Mouse (Mus musculus) skeletal muscle tissue, postnatal 0 days (tissue): ENCODE results near the gene Smim11. TPM values are rescaled to one million over a fixed set of nuclear protein-coding genes. Genes with fewer than 3 reads are reported as not detected.

Experiments
- polyA plus RNA-seq: library from polyadenylated mRNA; unstranded; fragments of >200 nt; fragmentation: Nextera tagmentation; extraction: Ambion mirVana; gene quantifications from 2 replicates; pipeline ENCODE4 v1.2.1, GENCODE M21; 2015

The Smim11 gene
- polyA plus RNA-seq, result 181 and 188 TPM in 2 replicates

DNA sequence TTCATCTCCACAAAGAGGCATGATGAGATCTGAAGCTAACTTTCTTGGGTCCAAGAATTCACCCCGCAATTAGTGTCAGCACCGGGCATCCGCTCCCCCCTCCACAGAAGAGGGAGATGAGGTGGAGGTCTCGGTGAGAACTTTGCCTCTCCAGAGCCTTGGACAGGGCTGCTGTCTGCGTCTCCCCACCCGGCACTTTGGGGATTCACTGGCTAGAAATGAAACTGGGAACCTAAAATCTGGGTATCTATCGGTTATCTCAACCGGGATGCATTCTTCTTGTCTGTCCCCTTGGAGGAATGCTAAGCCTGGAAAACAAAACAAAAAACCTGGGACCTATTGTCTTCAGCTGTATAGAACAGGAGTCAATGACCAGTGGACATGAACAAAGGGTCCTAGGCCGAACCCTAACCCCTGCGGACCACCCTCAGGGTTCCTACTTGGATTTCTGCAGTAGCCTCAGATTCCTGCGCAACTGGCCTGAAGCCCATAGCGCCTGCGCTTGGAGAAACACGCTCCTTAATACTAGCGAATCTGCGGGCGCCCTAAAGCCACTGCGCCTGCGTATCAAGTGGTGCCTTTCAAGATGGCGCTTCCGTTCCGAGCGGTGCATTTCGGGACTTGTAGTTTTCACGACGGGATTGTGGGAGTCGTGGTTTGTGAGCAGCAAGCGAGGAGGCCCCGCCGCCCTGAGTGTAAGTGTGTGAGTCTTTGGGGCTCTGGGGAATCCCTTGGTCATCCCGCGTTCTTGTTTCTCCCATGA lies at the start of gene Smim11:
Gene Smim11, plus strand, starts transcription at position 638 of the 763 bp plus-strand sequence.

DNA sequence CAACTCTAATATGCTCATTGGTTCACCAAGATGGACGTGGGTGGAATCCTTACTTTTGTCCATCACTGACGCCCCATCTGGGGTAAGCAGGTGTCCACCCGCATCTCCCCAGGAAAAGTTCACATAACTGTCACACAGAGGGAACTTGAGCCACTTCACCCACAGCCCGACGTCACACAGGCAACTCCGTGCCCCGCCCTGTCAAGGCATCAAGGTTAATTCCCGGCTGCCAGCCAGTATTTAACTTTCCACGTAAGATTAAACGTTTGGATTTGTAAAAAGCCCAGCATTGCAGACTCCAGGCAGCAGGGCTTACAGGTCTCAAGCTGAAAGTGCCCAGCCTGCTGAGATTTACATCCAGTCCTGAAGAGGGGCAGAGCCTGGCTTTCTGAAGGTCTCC lies 9.0 kb upstream of the Smim11 start, which contains the start of gene Kcne2:
Gene Kcne2, plus strand, starts transcription at position 289 of the 400 bp plus-strand sequence.

DNA sequence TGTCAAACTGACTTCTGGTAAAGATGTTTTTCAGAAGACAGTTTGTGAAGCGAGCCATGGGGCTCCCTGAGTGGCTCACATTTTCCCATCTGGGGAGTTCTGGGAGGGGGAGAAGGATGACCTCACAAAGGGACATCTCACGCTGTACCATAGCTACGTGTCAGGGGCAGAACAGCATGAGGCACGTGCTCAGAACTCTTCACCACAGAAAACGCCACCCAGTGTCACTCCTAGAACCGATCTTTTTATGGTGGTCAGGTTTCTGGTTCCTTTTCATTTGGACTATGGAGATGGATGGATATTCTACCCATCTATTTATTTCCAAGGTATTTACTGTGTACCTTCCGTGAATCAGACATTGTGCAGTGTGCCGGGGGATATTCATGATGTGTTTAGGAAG lies 20.3 kb downstream of the Smim11 start, which contains the start of gene Fam243:
Gene Fam243, minus strand, starts transcription at position 101 of the 400 bp plus-strand sequence.

DNA sequence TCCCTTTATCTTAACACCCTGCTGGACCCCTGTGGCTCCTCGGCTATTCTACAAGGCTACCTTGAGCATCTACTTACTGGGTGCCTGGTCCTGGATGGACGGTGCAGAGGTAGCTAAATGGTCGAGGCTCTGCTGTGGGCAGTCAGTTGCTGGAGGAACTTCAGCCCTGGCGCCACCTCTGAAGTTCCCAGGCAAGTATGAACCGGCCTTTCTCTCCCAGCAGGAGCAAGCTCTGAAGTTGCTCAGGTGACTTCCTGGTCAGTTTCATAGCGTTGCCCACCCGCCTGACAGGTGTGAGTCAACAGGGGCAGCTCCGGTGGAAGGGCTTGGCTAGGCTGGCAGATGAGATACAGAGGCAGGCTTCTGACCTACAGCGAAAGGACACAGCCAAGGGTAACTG lies 58.1 kb downstream of the Smim11 start, which contains the start of gene Kcne1:
Gene Kcne1, minus strand, starts transcription at position 240 of the 400 bp plus-strand sequence.

Other genes starting within 250 kb of the Smim11 start
- 40.7 and 67.6 TPM in 2 replicates for gene Mrps6, start 243.0 kb upstream of the Smim11 start, polyA plus RNA-seq
- gene Gm49711, start 243.0 kb upstream of the Smim11 start, polyA plus RNA-seq, result not detected in 2 replicates
- 1.1 and 1.7 TPM in 2 replicates for gene Slc5a3, start 243.0 kb upstream of the Smim11 start, polyA plus RNA-seq
- gene Kcne2, start 8.9 kb upstream of the Smim11 start, polyA plus RNA-seq, result not detected in 2 replicates
- gene Fam243, start 20.2 kb downstream of the Smim11 start, polyA plus RNA-seq, result not detected in 2 replicates
- gene Kcne1, start 58.2 kb downstream of the Smim11 start, polyA plus RNA-seq, result not detected in 2 replicates
- 22.9 and 23.4 TPM in 2 replicates for gene Rcan1, start 169.6 kb downstream of the Smim11 start, polyA plus RNA-seq
- 0.18 and 0.32 TPM in 2 replicates for gene Clic6, start 184.4 kb downstream of the Smim11 start, polyA plus RNA-seq